Mouse (Mus musculus) effector memory CD4-positive, alpha-beta T cell, adult 5 months (primary cell): ENCODE data around the gene Id4. TPM values are rescaled to one million over a fixed set of nuclear protein-coding genes. Genes with fewer than 3 reads are reported as not detected.

Source experiments
- polyA plus RNA-seq: library from polyadenylated mRNA; unstranded; fragments of 100-300 nt; shearing (Covaris generic); gene quantifications from one replicate; pipeline ENCODE4 v1.2.1, GENCODE M21; 2017

Gene Id4
- 0.10 TPM for polyA plus RNA-seq

GRCm38 (mm10) chr13:48260690-48261278 lies at the start of gene Id4:
Gene Id4 (plus strand): TSS chr13:48261228.

